Mouse (Mus musculus): ENCODE measurements around the gene Syk. TPM values are rescaled to one million over a fixed set of nuclear protein-coding genes. Genes with fewer than 3 reads are reported as not detected.

The Syk gene
- polyA plus RNA-seq, 1 experiment from 2014 or later, result 2.3 TPM

GRCm38 (mm10) chr13:52589043-52589442 is 6.1 kb downstream of the Syk start:
- peaks cover 3% of the 10 kb centered on the region; the same call in 1 of the 2 replicates for H3K9me3 ChIP-seq
- no peak overlapping the region for H3K27ac ChIP-seq
- 85% methylated on average over 4 of the region's 4 CpGs for WGBS
- no peak for DNase-seq (ENCODE audit: extremely low spot score, low spot score)
- no peaks in the 10 kb centered on the region for H3K36me3 ChIP-seq (replicated peaks)
- H3K4me1 ChIP-seq, result no peaks in the 10 kb centered on the region; the same call in 1 of the 2 replicates
- H3K27me3 ChIP-seq (ENCODE audit: poor library complexity, severe bottlenecking), result peaks cover 14% of the 10 kb centered on the region
- no peak overlapping the region for H3K4me3 ChIP-seq

GRCm38 (mm10) chr13:52591831-52592230 is 8.9 kb downstream of the Syk start:
- H3K9me3 ChIP-seq, result peaks cover 3% of the 10 kb centered on the region; the same call in 1 of the 2 replicates
- H3K4me1 ChIP-seq, result no peaks in the 10 kb centered on the region
- H3K4me3 ChIP-seq, result no peak overlapping the region
- DNase-seq (ENCODE audit: extremely low spot score, low spot score), result no peak
- WGBS, result 92% methylated on average over 4 of the region's 4 CpGs
- no peaks in the 10 kb centered on the region for H3K36me3 ChIP-seq (replicated peaks)
- H3K27me3 ChIP-seq (ENCODE audit: poor library complexity, severe bottlenecking), result no peaks in the 10 kb centered on the region
- no peak overlapping the region for H3K27ac ChIP-seq

GRCm38 (mm10) chr13:52596692-52597091 is 13.7 kb downstream of the Syk start:
- DNase-seq (ENCODE audit: extremely low spot score, low spot score), result no peak
- WGBS, result 90% methylated on average over 5 of the region's 5 CpGs
- H3K9me3 ChIP-seq, result peaks cover 3% of the 10 kb centered on the region; the same call in 1 of the 2 replicates
- H3K27me3 ChIP-seq (ENCODE audit: poor library complexity, severe bottlenecking), result no peaks in the 10 kb centered on the region
- no peak overlapping the region for H3K27ac ChIP-seq
- no peak overlapping the region for H3K4me3 ChIP-seq
- no peaks in the 10 kb centered on the region for H3K36me3 ChIP-seq (replicated peaks)
- no peaks in the 10 kb centered on the region for H3K4me1 ChIP-seq

- WGBS, result 87% methylated on average over 11 of the region's 11 CpGs
- Histone ChIP-seq H3K4me3 (no peak overlapping the region), H3K4me1 (no peaks in the 10 kb centered on the region), H3K36me3 (replicated peaks) (no peaks in the 10 kb centered on the region), H3K27me3 (ENCODE audit: poor library complexity, severe bottlenecking) (no peaks in the 10 kb centered on the region), H3K9me3 (peaks cover 3% of the 10 kb centered on the region; the same call in 1 of the 2 replicates), H3K27ac (no peak overlapping the region)
- no peak for DNase-seq (ENCODE audit: extremely low spot score, low spot score)
These were observed 14.2 kb downstream of the Syk start for GRCm38 (mm10) chr13:52597092-52597678.

- H3K9me3 ChIP-seq, result peaks cover 3% of the 10 kb centered on the region; the same call in 1 of the 2 replicates
- 74% methylated on average over 3 of the region's 3 CpGs for WGBS
- DNase-seq (ENCODE audit: extremely low spot score, low spot score), result no peak
- no peaks in the 10 kb centered on the region for H3K4me1 ChIP-seq
- no peaks in the 10 kb centered on the region for H3K36me3 ChIP-seq (replicated peaks)
- no peak overlapping the region for H3K27ac ChIP-seq
- H3K4me3 ChIP-seq, result no peak overlapping the region
- no peaks in the 10 kb centered on the region for H3K27me3 ChIP-seq (ENCODE audit: poor library complexity, severe bottlenecking)
These were observed 15.3 kb downstream of the Syk start for GRCm38 (mm10) chr13:52598233-52598632.

- Histone ChIP-seq H3K36me3 (replicated peaks) (no peaks in the 10 kb centered on the region), H3K4me3 (no peak overlapping the region), H3K27ac (no peak overlapping the region), H3K27me3 (ENCODE audit: poor library complexity, severe bottlenecking) (no peaks in the 10 kb centered on the region), H3K9me3 (no peaks in the 10 kb centered on the region), H3K4me1 (no peaks in the 10 kb centered on the region)
- 67% methylated on average over 4 of the region's 4 CpGs for WGBS
- no peak for DNase-seq (ENCODE audit: extremely low spot score, low spot score)
These were observed 17.2 kb downstream of the Syk start for GRCm38 (mm10) chr13:52600015-52600643.

- no peaks in the 10 kb centered on the region for H3K36me3 ChIP-seq (replicated peaks)
These were observed 19.8 kb downstream of the Syk start for GRCm38 (mm10) chr13:52602752-52603151.

GRCm38 (mm10) chr13:52603704-52604349 is 20.9 kb downstream of the Syk start:
- DNase-seq (ENCODE audit: extremely low spot score, low spot score), result no peak
- no peaks in the 10 kb centered on the region for H3K9me3 ChIP-seq
- 86% methylated on average over 6 of the region's 6 CpGs for WGBS

More at GRCm38 (mm10) chr13:52602752-52603151, 19.8 kb downstream of the Syk start:
- no peak for DNase-seq (ENCODE audit: extremely low spot score, low spot score)
- WGBS, result 69% methylated on average over 4 of the region's 4 CpGs
- Histone ChIP-seq H3K4me3 (no peak overlapping the region), H3K4me1 (no peaks in the 10 kb centered on the region), H3K27ac (no peak overlapping the region), H3K27me3 (ENCODE audit: poor library complexity, severe bottlenecking) (no peaks in the 10 kb centered on the region), H3K9me3 (no peaks in the 10 kb centered on the region)

GRCm38 (mm10) chr13:52605006-52605405 is 22.0 kb downstream of the Syk start:
- Histone ChIP-seq H3K36me3 (replicated peaks) (no peaks in the 10 kb centered on the region), H3K27ac (no peak overlapping the region), H3K4me1 (no peaks in the 10 kb centered on the region), H3K9me3 (no peaks in the 10 kb centered on the region), H3K4me3 (no peak overlapping the region), H3K27me3 (ENCODE audit: poor library complexity, severe bottlenecking) (no peaks in the 10 kb centered on the region)
- no peak for DNase-seq (ENCODE audit: extremely low spot score, low spot score)
- 87% methylated on average over 3 of the region's 3 CpGs for WGBS

More at GRCm38 (mm10) chr13:52603704-52604349, 20.9 kb downstream of the Syk start:
- no peak overlapping the region for H3K27ac ChIP-seq
- no peaks in the 10 kb centered on the region for H3K27me3 ChIP-seq (ENCODE audit: poor library complexity, severe bottlenecking)
- no peak overlapping the region for H3K4me3 ChIP-seq
- H3K4me1 ChIP-seq, result no peaks in the 10 kb centered on the region
- H3K36me3 ChIP-seq (replicated peaks), result no peaks in the 10 kb centered on the region

- no peak overlapping the region for H3K4me3 ChIP-seq
- 81% methylated on average over 4 of the region's 4 CpGs for WGBS
- H3K36me3 ChIP-seq (replicated peaks), result no peaks in the 10 kb centered on the region
- no peaks in the 10 kb centered on the region for H3K9me3 ChIP-seq
- no peak overlapping the region for H3K27ac ChIP-seq
- no peak for DNase-seq (ENCODE audit: extremely low spot score, low spot score)
- H3K27me3 ChIP-seq (ENCODE audit: poor library complexity, severe bottlenecking), result no peaks in the 10 kb centered on the region
- H3K4me1 ChIP-seq, result no peaks in the 10 kb centered on the region
These were observed 22.9 kb downstream of the Syk start for GRCm38 (mm10) chr13:52605911-52606310.

GRCm38 (mm10) chr13:52606656-52607275 is 23.8 kb downstream of the Syk start:
- 91% methylated on average over 3 of the region's 3 CpGs for WGBS
- Histone ChIP-seq H3K9me3 (no peaks in the 10 kb centered on the region), H3K4me1 (no peaks in the 10 kb centered on the region), H3K27ac (no peak overlapping the region), H3K27me3 (ENCODE audit: poor library complexity, severe bottlenecking) (no peaks in the 10 kb centered on the region), H3K36me3 (replicated peaks) (no peaks in the 10 kb centered on the region), H3K4me3 (no peak overlapping the region)
- DNase-seq (ENCODE audit: extremely low spot score, low spot score), result no peak

- DNase-seq (ENCODE audit: extremely low spot score, low spot score), result no peak
- H3K4me1 ChIP-seq, result no peaks in the 10 kb centered on the region
- no peaks in the 10 kb centered on the region for H3K36me3 ChIP-seq (replicated peaks)
- no peaks in the 10 kb centered on the region for H3K27me3 ChIP-seq (ENCODE audit: poor library complexity, severe bottlenecking)
- no peak overlapping the region for H3K4me3 ChIP-seq
- no peaks in the 10 kb centered on the region for H3K9me3 ChIP-seq
- no peak overlapping the region for H3K27ac ChIP-seq
- 95% methylated on average over 1 of the region's 1 CpGs for WGBS
These were observed 25.0 kb downstream of the Syk start for GRCm38 (mm10) chr13:52607964-52608363.

GRCm38 (mm10) chr13:52610463-52610862 is 27.5 kb downstream of the Syk start:
- H3K9me3 ChIP-seq, result no peaks in the 10 kb centered on the region
- H3K4me3 ChIP-seq, result no peak overlapping the region
- DNase-seq (ENCODE audit: extremely low spot score, low spot score), result no peak
- H3K36me3 ChIP-seq (replicated peaks), result no peaks in the 10 kb centered on the region
- H3K4me1 ChIP-seq, result no peaks in the 10 kb centered on the region
- no peaks in the 10 kb centered on the region for H3K27me3 ChIP-seq (ENCODE audit: poor library complexity, severe bottlenecking)
- 92% methylated on average over 7 of the region's 7 CpGs for WGBS
- no peak overlapping the region for H3K27ac ChIP-seq
